Mouse (Mus musculus) testis, adult 2 months (tissue): Measurements from ENCODE around the gene Fam71e1.

Experiments
- CTCF ChIP-seq: fragments of 200-500 bp; IDR thresholded peaks from 2 replicates; pipeline ENCODE4 v1.5.1; 2012; ENCODE audit warnings: low read depth, mild to moderate bottlenecking, inconsistent platforms, low read length, moderate library complexity; ENCODE audit not compliant: control insufficient read depth, insufficient read depth, insufficient replicate concordance
- POLR2A ChIP-seq: fragments of 200-500 bp; IDR thresholded peaks from 2 replicates; pipeline ENCODE4 v1.6.1; 2012; ENCODE audit warnings: low read depth, mild to moderate bottlenecking, inconsistent platforms, low read length, moderate library complexity; ENCODE audit not compliant: control insufficient read depth

DNA sequence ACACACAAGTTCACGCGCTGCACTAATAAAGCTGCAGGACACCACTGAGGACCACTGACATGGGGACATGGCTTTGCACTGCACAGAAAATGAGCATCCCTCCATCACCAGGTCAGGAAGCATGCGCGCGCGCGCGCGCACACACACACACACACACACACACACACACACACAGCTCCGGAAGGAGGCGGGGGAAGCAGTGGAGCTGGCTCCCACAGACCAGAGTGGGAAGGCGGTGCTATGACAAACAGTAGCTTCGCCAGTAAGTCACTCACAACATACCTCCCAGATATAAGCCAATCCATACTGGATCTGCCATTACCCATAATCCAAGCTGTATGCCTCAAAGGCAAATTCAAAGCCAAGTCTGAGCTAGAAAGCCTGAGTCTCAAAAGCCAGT lies 50.7 kb downstream of the Fam71e1 start:
- TF ChIP-seq POLR2A = no peak
- TF ChIP-seq CTCF = no peak
